Mouse (Mus musculus) ovary, postnatal 10 days (tissue): ENCODE data around the gene Pgm5.
A peak's percentile ranks its signal among the peaks of the same experiment; 100 is the strongest.

Experiments used
- DNase-seq: peaks from one replicate; pipeline ENCODE4 v3.0.0; 2022; ENCODE audit warnings: low spot score

The Pgm5 gene

DNA sequence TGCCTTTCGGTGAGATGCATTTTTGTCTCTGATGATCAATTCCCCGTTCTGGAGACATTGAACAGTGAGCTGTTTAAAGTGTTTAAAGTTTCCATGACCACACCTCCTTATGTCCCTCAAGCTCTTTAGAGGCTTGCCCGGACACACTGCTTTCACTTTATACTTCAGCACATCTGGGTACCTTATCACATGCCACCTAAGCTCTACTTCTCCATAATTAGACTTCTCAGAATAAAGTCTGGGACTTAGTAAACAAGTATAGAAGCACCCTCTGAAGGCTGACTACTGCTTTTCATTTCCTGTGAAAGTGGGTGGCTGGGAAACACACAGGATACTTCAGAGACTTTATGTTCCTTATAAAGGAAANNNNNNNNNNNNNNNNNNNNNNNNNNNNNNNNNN, 204.7 kb downstream of the Pgm5 start:
- no peak for DNase-seq

DNA sequence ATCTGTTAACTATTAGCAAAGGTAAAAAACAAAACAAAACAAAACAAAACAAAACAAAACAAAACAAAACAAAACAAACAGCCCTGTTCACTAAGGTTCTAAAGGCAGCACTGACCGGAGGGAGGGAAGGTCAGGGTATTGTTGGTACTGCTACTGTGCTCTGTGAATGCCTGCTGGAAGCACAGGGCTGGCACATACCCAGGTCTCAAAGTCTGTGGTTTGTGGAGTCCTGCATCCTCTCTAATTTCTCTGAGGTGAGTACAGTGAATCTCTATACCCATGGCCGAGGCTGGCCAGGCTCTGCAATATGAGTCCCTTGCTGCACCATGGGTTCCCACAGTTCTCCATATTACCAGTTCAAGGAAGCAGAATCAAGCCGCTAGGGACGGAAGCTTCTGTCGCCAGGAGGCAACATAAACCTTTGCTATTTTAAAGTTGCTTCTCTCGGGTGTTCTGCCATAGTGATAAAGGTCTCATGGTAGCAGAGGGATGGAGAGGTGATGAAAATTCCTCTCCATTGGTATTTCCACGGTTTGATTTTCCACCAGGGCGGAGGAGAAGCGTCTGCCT, 208.3 kb downstream of the Pgm5 start:
- no peak for DNase-seq

DNA sequence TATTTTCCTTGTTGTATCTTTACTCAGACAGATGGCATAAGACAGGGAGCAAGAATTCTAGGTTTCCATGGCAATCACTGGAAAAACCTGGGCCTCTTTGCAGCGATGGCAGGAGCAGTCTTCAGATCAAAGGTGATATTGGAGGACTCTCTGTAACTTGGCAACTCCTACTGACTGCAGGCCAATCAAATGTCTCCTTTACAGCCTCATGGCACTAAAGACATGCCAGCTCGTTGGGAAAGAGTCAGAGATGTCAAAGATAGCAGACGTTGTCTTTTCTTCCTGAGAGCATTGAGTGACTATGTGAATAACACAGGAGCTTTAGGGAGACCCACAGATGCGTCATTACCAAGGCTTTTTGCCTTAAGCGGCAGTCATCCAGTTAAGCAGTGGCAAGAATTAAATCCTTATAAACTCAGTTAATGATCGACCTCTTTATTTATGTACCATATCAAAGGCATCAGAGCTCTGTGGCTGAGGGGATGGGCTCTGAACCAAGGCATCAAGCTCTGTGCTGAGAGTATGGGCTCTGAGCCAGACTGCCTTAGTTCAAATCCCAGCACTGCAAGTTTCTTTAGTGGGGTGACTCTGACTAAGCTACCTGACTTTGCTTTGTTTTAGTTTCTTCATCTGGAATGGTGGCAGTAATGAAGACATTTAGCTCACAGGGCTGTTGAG, 209.2 kb downstream of the Pgm5 start:
- DNase-seq: no peak

DNA sequence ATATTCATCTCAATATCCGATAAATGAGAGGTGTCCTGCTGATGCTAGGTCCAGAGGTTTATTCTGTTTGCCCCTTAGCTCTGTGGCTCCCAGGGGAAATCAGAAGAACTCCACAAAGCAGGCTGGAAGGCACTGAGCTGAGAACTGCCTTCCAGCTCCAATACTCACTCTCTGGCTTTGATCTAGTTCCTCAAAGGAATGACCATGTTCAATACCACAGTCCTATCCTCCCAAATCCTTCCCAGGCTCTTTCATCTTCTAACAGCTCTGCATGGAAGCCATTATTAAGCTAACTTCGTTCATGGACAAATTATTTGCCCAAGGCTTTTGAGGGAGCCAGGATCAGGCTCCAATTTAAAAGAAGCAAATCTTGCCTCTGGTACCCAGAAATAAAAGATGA, 210.1 kb downstream of the Pgm5 start:
- no peak for DNase-seq

DNA sequence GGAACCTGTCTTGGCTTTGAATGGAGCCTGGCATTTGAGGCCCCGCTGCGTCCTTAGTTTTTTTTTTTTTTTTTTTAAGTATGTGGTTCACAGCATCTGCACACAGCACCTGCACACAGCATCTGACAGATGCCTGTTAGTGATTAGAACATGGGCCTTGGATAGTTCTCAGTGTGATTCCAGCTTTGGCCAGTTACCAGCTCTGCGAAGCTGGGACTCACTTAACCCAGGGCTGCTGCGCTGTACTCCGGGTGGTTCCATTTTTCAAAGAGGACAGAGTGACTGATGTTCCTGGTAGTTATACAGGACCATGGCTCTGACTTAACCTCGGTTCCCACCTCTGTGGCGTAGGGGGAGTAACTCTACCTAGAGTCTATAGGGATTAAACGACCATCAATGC, 211.2 kb downstream of the Pgm5 start:
- DNase-seq: no peak

DNA sequence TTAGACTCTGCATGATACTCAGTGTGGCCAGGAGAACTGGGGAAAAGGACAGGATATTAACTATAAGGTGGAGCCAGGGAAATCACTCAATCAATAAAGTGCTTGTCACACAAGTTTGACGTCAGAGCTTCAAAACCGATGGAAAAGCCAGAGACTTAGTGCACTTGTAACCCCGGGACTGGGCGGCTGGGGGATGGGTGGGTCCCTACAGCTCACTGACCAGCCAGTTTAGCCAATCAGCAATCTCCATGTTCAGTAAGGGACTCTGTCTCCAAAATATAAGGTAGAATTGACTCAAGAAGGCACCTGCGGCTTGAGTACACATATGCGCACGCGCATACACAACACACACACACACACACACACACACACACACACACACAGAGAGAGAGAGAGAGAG, 213.6 kb downstream of the Pgm5 start:
- no peak for DNase-seq

DNA sequence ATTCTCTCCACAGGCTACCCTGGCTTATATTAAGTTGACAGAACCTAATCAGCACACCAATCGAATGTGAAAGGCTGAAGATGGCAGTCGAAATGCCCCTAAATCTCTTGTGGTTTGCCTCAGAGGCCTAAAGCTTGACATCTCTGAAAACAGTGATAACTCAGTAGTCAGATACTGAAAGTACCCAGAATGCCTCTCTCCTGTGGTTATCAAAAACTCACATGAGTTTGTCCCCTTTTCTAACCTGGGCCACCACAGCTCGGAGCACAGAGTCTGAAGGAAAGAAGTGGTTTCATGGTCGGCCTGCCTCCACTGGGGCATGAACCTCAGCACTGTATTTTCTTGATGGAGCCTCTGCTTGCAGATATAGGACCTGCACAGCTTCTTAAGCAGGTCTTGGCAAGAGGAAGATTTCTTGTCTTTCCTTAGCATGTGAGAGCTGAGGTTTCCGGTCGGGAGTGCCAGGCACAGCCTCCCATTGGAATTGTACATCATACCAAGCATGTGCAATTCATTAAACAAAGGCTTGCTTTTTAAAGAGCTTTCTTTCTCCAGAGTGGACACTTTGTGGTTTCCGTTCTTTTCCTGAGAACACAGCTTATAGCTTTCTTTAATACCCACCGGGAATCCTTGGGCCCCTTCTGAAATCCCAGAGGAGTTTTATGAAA, 215.4 kb downstream of the Pgm5 start:
- no peak for DNase-seq

DNA sequence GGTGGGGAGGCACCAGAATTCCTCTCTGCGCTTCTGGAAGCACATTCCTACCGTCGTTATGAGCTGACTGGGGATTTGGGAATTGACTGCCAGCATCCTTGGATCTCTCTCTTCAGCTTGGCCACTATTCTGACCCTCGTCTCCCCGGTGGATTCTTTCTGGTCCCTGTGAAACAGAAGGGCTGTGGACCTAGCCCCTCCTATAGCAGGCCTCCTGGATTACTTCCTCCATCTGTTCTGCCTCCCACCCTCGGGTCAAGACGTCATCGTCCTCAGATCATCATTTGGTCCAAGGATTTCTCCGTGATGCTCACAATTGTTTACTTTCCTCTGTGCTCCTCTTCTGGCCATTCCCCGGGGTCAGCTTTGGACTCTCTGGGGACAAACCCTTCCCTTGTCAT, 216.7 kb downstream of the Pgm5 start:
- no peak for DNase-seq

DNA sequence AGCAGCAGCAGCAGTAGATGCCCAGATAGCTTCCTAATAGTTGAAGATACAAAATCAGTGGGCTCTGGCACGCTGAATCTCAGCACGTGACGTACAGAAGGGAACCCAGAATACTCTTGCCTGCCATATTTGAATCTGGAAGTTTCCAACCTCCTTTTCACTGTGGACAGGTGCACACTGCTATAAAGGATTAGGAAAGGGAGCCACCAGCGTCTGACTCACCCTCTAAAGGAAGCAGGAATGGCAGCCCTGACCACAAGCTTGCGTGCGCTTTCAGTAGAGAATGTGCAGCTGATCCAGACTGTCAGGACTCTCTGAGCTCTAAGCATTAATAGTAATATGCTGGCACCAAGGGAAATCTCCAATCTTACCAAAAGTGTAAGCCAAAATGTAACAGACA, 220.7 kb downstream of the Pgm5 start:
- DNase-seq: no peak

DNA sequence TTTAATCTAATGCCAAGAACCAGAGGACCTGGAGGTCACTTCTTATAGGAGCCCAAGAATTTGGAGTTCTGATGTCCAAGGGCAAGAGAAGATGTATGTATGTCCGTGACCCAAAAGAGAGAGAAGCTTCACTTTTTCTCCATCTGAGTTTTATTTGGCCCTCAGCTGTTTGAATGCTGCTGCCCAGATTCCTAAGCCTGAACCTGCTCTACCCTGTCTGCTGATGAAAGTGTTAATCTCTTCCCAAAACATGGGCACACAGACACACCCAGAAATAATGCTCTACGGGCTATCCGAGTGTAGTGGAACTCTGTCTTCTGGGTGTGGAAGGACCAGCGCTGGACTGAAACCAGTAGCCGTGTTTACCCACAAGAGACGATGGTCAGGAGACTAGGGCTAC, 223.7 kb downstream of the Pgm5 start:
- no peak for DNase-seq

DNA sequence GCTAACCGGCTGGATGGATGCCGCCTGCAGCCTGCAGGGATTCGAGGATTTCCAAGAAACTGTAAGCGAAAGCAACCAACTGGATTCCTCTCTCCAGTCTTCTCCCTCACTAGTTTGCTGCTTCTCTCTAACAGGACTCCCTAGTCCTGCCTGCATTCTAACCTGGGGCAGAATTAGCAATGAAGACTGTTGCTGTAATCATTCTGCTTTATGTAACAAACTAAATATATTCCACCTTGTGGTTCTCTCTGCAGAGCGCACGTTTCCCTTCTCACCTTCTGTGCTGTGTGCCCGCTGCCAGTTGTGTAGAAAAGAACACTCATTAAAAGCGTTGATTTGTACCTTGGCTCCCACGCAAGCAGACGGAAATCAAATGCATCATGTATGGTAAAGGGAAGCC, 225.0 kb downstream of the Pgm5 start:
- no peak for DNase-seq

DNA sequence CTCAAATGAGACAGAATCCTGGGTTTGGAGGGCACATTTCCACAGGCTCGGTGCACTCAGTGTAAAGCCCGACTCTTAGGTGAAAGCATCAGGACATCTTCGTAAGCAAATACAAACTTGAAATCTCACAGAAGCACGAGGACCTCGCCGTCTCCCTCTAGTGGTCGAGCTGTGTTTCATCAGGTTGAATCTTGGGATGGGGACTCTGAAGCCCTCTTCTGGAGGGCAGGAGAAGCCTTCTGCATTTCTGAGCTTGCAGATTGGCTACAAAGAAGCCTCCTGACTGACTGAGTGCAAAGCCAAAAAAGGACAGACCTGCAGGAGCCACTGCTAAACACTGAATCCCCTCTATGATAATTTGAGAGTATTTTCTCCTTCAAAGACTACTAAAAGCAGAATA, 227.1 kb downstream of the Pgm5 start:
- DNase-seq: peak; percentile 21
